Comparison of ENCODE assay signal across 9 mouse cellular contexts in the genomic region with DNA sequence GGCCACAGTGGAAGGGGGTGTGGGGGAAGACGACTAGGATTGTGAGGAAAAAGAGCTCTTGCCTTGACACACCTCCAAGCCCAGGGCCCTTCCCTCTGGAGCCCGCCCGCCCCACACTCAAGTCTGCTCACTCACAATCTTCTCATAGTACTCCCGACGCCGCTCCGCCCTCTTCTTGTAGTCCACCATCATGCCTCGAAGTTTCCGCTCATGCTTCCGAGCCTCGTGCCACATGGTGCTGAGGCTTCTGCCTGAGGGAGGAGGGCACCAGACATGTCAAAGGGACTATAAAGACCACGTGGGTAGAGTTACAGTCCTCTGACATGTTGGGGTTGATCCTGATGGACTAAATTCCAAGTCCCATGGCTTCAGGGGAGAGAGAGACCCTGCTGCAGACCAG. TPM values are rescaled to one million over a fixed set of nuclear protein-coding genes. Genes with fewer than 3 reads are reported as not detected.
A peak's percentile ranks its signal among the peaks of the same experiment; 100 is the strongest.
DNase-seq lines count a peak whose midpoint lies in the region; ATAC-seq and TF ChIP-seq lines count a peak whose summit lies in the region.
"Had no signal": no experiment of that assay in that cellular context is flagged by ENCODE, and none has a peak within 500 bp of the region (broad histone marks: within the 10 kb centered on the region; RNA-seq: fewer than 3 reads in every experiment).

No protein-coding gene starts in this region.

- no peaks in the 10 kb centered on the region for H3K27me3 ChIP-seq in heart, embryonic 12.5 days (replicated peaks)
- H3K27me3 ChIP-seq in MEL (ENCODE audit: control insufficient read depth in 1 of 2, insufficient read depth in 2 of 2, low read length in 2 of 2), result no peaks in the 10 kb centered on the region
- H3K27me3 ChIP-seq in hindbrain, embryonic 13.5 days, result no peaks in the 10 kb centered on the region
- H3K27me3 ChIP-seq in midbrain, embryonic 13.5 days, result no peaks in the 10 kb centered on the region

- intact Hi-C loops in heart, postnatal 14 days (cut with DNase I), result no loop called here

- no peak for TF ChIP-seq EP300 in MEL (IDR thresholded peaks at IDR 0.05; ENCODE audit: low read depth in 1 of 2, low read length in 2 of 2)

- peaks cover 23% of the 10 kb centered on the region for H3K79me2 ChIP-seq in MEL (ENCODE audit: control insufficient read depth, insufficient read depth, low read length, poor library complexity)

- H3K9me3 ChIP-seq in heart, embryonic 12.5 days (replicated peaks), result no peaks in the 10 kb centered on the region
- no peaks in the 10 kb centered on the region for H3K9me3 ChIP-seq in MEL (replicated peaks; ENCODE audit: insufficient read depth, low read length)
- H3K9me3 ChIP-seq in hindbrain, embryonic 13.5 days, result no peaks in the 10 kb centered on the region
- H3K9me3 ChIP-seq in midbrain, embryonic 13.5 days, result no peaks in the 10 kb centered on the region

- no peak overlapping the region for H3K27ac ChIP-seq in heart, embryonic 12.5 days (ENCODE audit: poor library complexity, severe bottlenecking)
- H3K27ac ChIP-seq in MEL (ENCODE audit: control insufficient read depth, low read depth, low read length), result no peak overlapping the region
- H3K27ac ChIP-seq in hindbrain, embryonic 13.5 days, result no peak overlapping the region
- H3K27ac ChIP-seq in midbrain, embryonic 13.5 days, result no peak overlapping the region

- H3K36me3 ChIP-seq in heart, embryonic 12.5 days, result peaks cover 47% of the 10 kb centered on the region
- H3K36me3 ChIP-seq in MEL (ENCODE audit: control insufficient read depth in 1 of 2, insufficient read depth in 2 of 2, low read length in 2 of 2), result peaks cover 0 to 12% of the 10 kb centered on the region in 2 experiments
- peaks cover 44% of the 10 kb centered on the region for H3K36me3 ChIP-seq in hindbrain, embryonic 13.5 days
- peaks cover 41% of the 10 kb centered on the region for H3K36me3 ChIP-seq in midbrain, embryonic 13.5 days

- no peak for DNase-seq in heart, postnatal 14 days
- no peak for DNase-seq in MEL (ENCODE audit: low read depth, low spot score)
- DNase-seq in right cerebral cortex, postnatal 36 days (ENCODE audit: low spot score in 2 of 2), result no peak
- DNase-seq in gastrocnemius, postnatal 25 days, result no peak
- DNase-seq: spleen, adult 18-20 months had no signal

- TF ChIP-seq POLR2A in MEL (IDR thresholded peaks at IDR 0.05; ENCODE audit: control insufficient read depth in 1 of 2, insufficient read depth in 1 of 2, low read depth in 1 of 2, low read length in 2 of 2, poor library complexity in 1 of 2), result no peak

- 71% methylated on average over 12 of the region's 12 CpGs for WGBS in heart, embryonic 12.5 days
- WGBS in hindbrain, embryonic 13.5 days, result 85% methylated on average over 12 of the region's 12 CpGs
- 89% methylated on average over 12 of the region's 12 CpGs for WGBS in midbrain, embryonic 13.5 days

- peak overlapping the region; percentile 96 for H3K9ac ChIP-seq in heart, embryonic 12.5 days
- peak overlapping the region; percentile 87 for H3K9ac ChIP-seq in MEL (ENCODE audit: control insufficient read depth, low read depth, low read length, poor library complexity, severe bottlenecking)
- peak overlapping the region; percentile 99 for H3K9ac ChIP-seq in hindbrain, embryonic 13.5 days
- peak overlapping the region; percentile 98 for H3K9ac ChIP-seq in midbrain, embryonic 13.5 days (replicated peaks)

- no peak for TF ChIP-seq RAD21 in MEL (IDR thresholded peaks at IDR 0.05; ENCODE audit: low read depth, low read length)

- no peak for TF ChIP-seq CTCF in MEL (IDR thresholded peaks at IDR 0.05 in 2 of 3, conservative IDR thresholded peaks at IDR 0.05 in 1 of 3; ENCODE audit: control insufficient read depth in 1 of 3, insufficient read depth in 1 of 3, low read depth in 2 of 3, low read length in 3 of 3, poor library complexity in 1 of 3, severe bottlenecking in 1 of 3)

- peaks cover 33% of the 10 kb centered on the region for H3K4me1 ChIP-seq in heart, embryonic 12.5 days (replicated peaks)
- H3K4me1 ChIP-seq in MEL (ENCODE audit: control insufficient read depth in 1 of 2, insufficient read depth in 2 of 2, low read length in 2 of 2), result peaks cover 2 to 11% of the 10 kb centered on the region in 2 experiments; a peak in 1 of 4 replicates
- H3K4me1 ChIP-seq in hindbrain, embryonic 13.5 days (replicated peaks), result peaks cover 43% of the 10 kb centered on the region
- peaks cover 36% of the 10 kb centered on the region for H3K4me1 ChIP-seq in midbrain, embryonic 13.5 days (replicated peaks)

- H3K4me3 ChIP-seq in heart, embryonic 12.5 days, result peak overlapping the region; percentile 94
- peak overlapping the region; percentile 91 to 96 for H3K4me3 ChIP-seq in MEL (ENCODE audit: control insufficient read depth in 1 of 2, insufficient read depth in 1 of 2, low read depth in 2 of 2, low read length in 2 of 2)
- peak overlapping the region; percentile 91 for H3K4me3 ChIP-seq in hindbrain, embryonic 13.5 days
- H3K4me3 ChIP-seq in midbrain, embryonic 13.5 days (replicated peaks), result peak overlapping the region; percentile 92

- H3K4me2 ChIP-seq in heart, embryonic 12.5 days, result peak overlapping the region; percentile 89
- H3K4me2 ChIP-seq in hindbrain, embryonic 13.5 days, result peak overlapping the region; percentile 96
- peak overlapping the region; percentile 98 for H3K4me2 ChIP-seq in midbrain, embryonic 13.5 days (replicated peaks)

- ATAC-seq in heart, embryonic 12.5 days (ENCODE audit: insufficient number of reproducible peaks, low FRiP score), result no peak
- no peak for ATAC-seq in hindbrain, embryonic 13.5 days (ENCODE audit: low FRiP score)
- no peak for ATAC-seq in midbrain, embryonic 13.5 days
- no peak for ATAC-seq in frontal cortex, adult (ENCODE audit: low TSS enrichment)

TF ChIP-seq in MEL, 35 proteins besides CTCF, POLR2A, EP300 and RAD21 (continues in another document):
- TF ChIP-seq CHD1 (IDR thresholded peaks at IDR 0.05; ENCODE audit: low read depth, low read length) (no peak), ZKSCAN1 (IDR thresholded peaks at IDR 0.05; ENCODE audit: low read depth, low read length) (no peak), TBP (IDR thresholded peaks at IDR 0.05; ENCODE audit: low read depth, low read length) (no peak), MAZ (IDR thresholded peaks at IDR 0.05; ENCODE audit: low read depth, low read length) (no peak), POLR2AphosphoS5 (IDR thresholded peaks at IDR 0.05; ENCODE audit: borderline replicate concordance, low read depth, low read length) (no peak), SIN3A (IDR thresholded peaks at IDR 0.05; ENCODE audit: low read length) (no peak), CHD2 (IDR thresholded peaks at IDR 0.05; ENCODE audit: low read length) (no peak)

RNA-seq across cellular contexts. Expression of gene Clasrp, which starts 1.2 kb away (rescaled TPM):
- polyA plus RNA-seq in heart, embryonic 12.5 days (2016; fragmentation: Nextera tagmentation; extraction: Ambion mirVana), result 37.1 and 40.6 TPM in 2 replicates
- total RNA-seq in heart, postnatal 14 days (2021), result 10 to 100 TPM; 21.5 to 22.6 TPM
- total RNA-seq in MEL (2012; rRNA removed), result 29.9 and 31.1 TPM in 2 replicates
- 10 to 100 TPM in 1 of 2 experiments, not detected in 1; 62.2 TPM for polyA plus RNA-seq in MEL (2012; ENCODE audit: insufficient read depth in 1 of 2, insufficient read length in 2 of 2, low read depth in 1 of 2, low replicate concordance in 2 of 2, missing spikeins in 1 of 2)
- 54.2 and 60.5 TPM in 2 replicates for polyA plus RNA-seq in hindbrain, embryonic 13.5 days (2015; fragmentation: Nextera tagmentation; extraction: Ambion mirVana)
- polyA plus RNA-seq in midbrain, embryonic 13.5 days (2015; fragmentation: Nextera tagmentation; extraction: Ambion mirVana), result 54.0 and 65.0 TPM in 2 replicates
- total RNA-seq in gastrocnemius, postnatal 25 days (2021), result 10 to 100 TPM; 11.2 to 12.4 TPM

RNA-seq across cellular contexts. Expression of gene Gemin7, which starts 25.7 kb away (rescaled TPM):
- 118 and 121 TPM in 2 replicates for polyA plus RNA-seq in heart, embryonic 12.5 days (2016; fragmentation: Nextera tagmentation; extraction: Ambion mirVana)
- total RNA-seq in heart, postnatal 14 days (2021), result 10 to 100 TPM; 45.6 to 49.8 TPM
- total RNA-seq in MEL (2012; rRNA removed), result 49.6 and 58.0 TPM in 2 replicates
- 10 to 100 TPM in 1 of 2 experiments, not detected in 1; 78.7 TPM for polyA plus RNA-seq in MEL (2012; ENCODE audit: insufficient read depth in 1 of 2, insufficient read length in 2 of 2, low read depth in 1 of 2, low replicate concordance in 2 of 2, missing spikeins in 1 of 2)
- 139 and 144 TPM in 2 replicates for polyA plus RNA-seq in hindbrain, embryonic 13.5 days (2015; fragmentation: Nextera tagmentation; extraction: Ambion mirVana)
- 134 and 138 TPM in 2 replicates for polyA plus RNA-seq in midbrain, embryonic 13.5 days (2015; fragmentation: Nextera tagmentation; extraction: Ambion mirVana)
- total RNA-seq in gastrocnemius, postnatal 25 days (2021), result 10 to 100 TPM; 58.1 to 58.5 TPM

RNA-seq across cellular contexts. Expression of gene Zfp296, which starts 26.0 kb away (rescaled TPM):
- 0.32 and 0.36 TPM in 2 replicates for polyA plus RNA-seq in heart, embryonic 12.5 days (2016; fragmentation: Nextera tagmentation; extraction: Ambion mirVana)
- under 1 TPM; 0.20 to 0.36 TPM for total RNA-seq in heart, postnatal 14 days (2021)
- total RNA-seq in MEL (2012; rRNA removed), result 2.9 and 3.3 TPM in 2 replicates
- 1 to 10 TPM in 1 of 2 experiments, not detected in 1; 7.8 TPM for polyA plus RNA-seq in MEL (2012; ENCODE audit: insufficient read depth in 1 of 2, insufficient read length in 2 of 2, low read depth in 1 of 2, low replicate concordance in 2 of 2, missing spikeins in 1 of 2)
- 0.17 and 0.22 TPM in 2 replicates for polyA plus RNA-seq in hindbrain, embryonic 13.5 days (2015; fragmentation: Nextera tagmentation; extraction: Ambion mirVana)
- 0.26 and 0.31 TPM in 2 replicates for polyA plus RNA-seq in midbrain, embryonic 13.5 days (2015; fragmentation: Nextera tagmentation; extraction: Ambion mirVana)
- total RNA-seq in gastrocnemius, postnatal 25 days (2021), result under 1 TPM; 0.28 to 0.40 TPM

RNA-seq across cellular contexts. Expression of gene Relb, which starts 26.2 kb away (rescaled TPM):
- polyA plus RNA-seq in heart, embryonic 12.5 days (2016; fragmentation: Nextera tagmentation; extraction: Ambion mirVana), result 4.6 and 4.7 TPM in 2 replicates
- 1 to 10 TPM; 6.3 to 9.6 TPM for total RNA-seq in heart, postnatal 14 days (2021)
- total RNA-seq in MEL (2012; rRNA removed), result 4.6 and 6.2 TPM in 2 replicates
- 1 to 10 TPM in 1 of 2 experiments, not detected in 1; 7.7 TPM for polyA plus RNA-seq in MEL (2012; ENCODE audit: insufficient read depth in 1 of 2, insufficient read length in 2 of 2, low read depth in 1 of 2, low replicate concordance in 2 of 2, missing spikeins in 1 of 2)
- 4.9 and 5.4 TPM in 2 replicates for polyA plus RNA-seq in hindbrain, embryonic 13.5 days (2015; fragmentation: Nextera tagmentation; extraction: Ambion mirVana)
- polyA plus RNA-seq in midbrain, embryonic 13.5 days (2015; fragmentation: Nextera tagmentation; extraction: Ambion mirVana), result 3.8 and 4.1 TPM in 2 replicates
- total RNA-seq in gastrocnemius, postnatal 25 days (2021), result 1 to 10 TPM; 4.4 to 5.8 TPM

RNA-seq across cellular contexts. Expression of gene Ppp1r37, which starts 40.2 kb away (rescaled TPM):
- polyA plus RNA-seq in heart, embryonic 12.5 days (2016; fragmentation: Nextera tagmentation; extraction: Ambion mirVana), result 26.2 and 26.5 TPM in 2 replicates
- total RNA-seq in heart, postnatal 14 days (2021), result 10 to 100 TPM; 41.3 to 41.5 TPM
- 10.0 and 13.6 TPM in 2 replicates for total RNA-seq in MEL (2012; rRNA removed)
- polyA plus RNA-seq in MEL (2012; ENCODE audit: insufficient read depth in 1 of 2, insufficient read length in 2 of 2, low read depth in 1 of 2, low replicate concordance in 2 of 2, missing spikeins in 1 of 2), result 10 to 100 TPM in 1 of 2 experiments, not detected in 1; 29.0 TPM
- 32.1 and 32.7 TPM in 2 replicates for polyA plus RNA-seq in hindbrain, embryonic 13.5 days (2015; fragmentation: Nextera tagmentation; extraction: Ambion mirVana)
- 25.7 and 37.0 TPM in 2 replicates for polyA plus RNA-seq in midbrain, embryonic 13.5 days (2015; fragmentation: Nextera tagmentation; extraction: Ambion mirVana)
- 10 to 100 TPM; 34.5 to 38.6 TPM for total RNA-seq in gastrocnemius, postnatal 25 days (2021)
